Mouse (Mus musculus) liver, adult 2 months (tissue): ENCODE data around the gene Pou5f1.

ENCODE experiments used
- CTCF ChIP-seq: fragments of 200-500 bp; IDR thresholded peaks from 2 replicates; pipeline ENCODE4 v1.5.1; 2011; ENCODE audit warnings: low read depth, low read length, control low read depth
- POLR2A ChIP-seq: fragments of 200-500 bp; IDR thresholded peaks from 2 replicates; pipeline ENCODE4 v1.6.1; 2011; ENCODE audit warnings: low read length, control low read depth; ENCODE audit not compliant: insufficient read depth; ENCODE audit errors: extremely low read depth

- TF ChIP-seq CTCF (no peak), POLR2A (no peak)
Measured at GRCm38 (mm10) chr17:35502226-35502625, 3.6 kb upstream of the Pou5f1 start.
